Mouse (Mus musculus) liver, adult 2 months (tissue): ENCODE results near the gene A630010A05Rik.

Source experiments
- CTCF ChIP-seq: fragments of 200-500 bp; IDR thresholded peaks from 2 replicates; pipeline ENCODE4 v1.5.1; 2011; ENCODE audit warnings: low read depth, low read length, control low read depth
- POLR2A ChIP-seq: fragments of 200-500 bp; IDR thresholded peaks from 2 replicates; pipeline ENCODE4 v1.6.1; 2011; ENCODE audit warnings: low read length, control low read depth; ENCODE audit not compliant: insufficient read depth; ENCODE audit errors: extremely low read depth

DNA sequence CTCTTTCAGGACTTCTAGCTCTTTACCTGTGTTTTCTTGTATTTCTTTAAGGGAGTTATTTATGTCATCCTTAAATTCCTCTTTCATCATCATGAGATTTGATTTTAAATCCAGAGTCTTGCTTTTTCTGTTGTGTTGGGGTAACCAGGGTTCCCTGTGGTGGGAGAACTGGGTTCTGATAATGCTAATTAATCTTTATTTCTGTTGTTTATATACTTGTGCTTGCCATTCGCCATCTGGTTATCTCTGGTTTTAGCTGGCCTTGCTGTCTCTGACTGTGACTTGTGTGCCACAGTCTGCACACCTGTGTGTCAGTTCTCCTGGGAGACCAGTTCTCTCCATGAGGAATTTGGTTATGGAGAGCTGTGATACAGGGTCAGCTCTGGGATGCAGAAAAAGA is at the start of gene A630010A05Rik:
- TF ChIP-seq CTCF (no peak), POLR2A (no peak)
